Mouse (Mus musculus) brain, embryonic 14.5 days (tissue): ENCODE measurements at regions not wholly inside any gene's neighbourhood (a gene's known extent, or its start where the extent isn't known, plus 50 kb on each side); places are given as distances from the start of the nearest gene placed in this dataset.

Experiments
- CTCF ChIP-seq: fragments of 200-500 bp; IDR thresholded peaks from 2 replicates; pipeline ENCODE4 v1.5.1; 2012; ENCODE audit warnings: inconsistent platforms, mild to moderate bottlenecking, moderate library complexity, borderline replicate concordance; ENCODE audit not compliant: insufficient read depth, insufficient read length; ENCODE audit errors: extremely low read depth
- POLR2A ChIP-seq: fragments of 200-500 bp; IDR thresholded peaks from 2 replicates; pipeline ENCODE4 v1.6.1; 2012; ENCODE audit warnings: mild to moderate bottlenecking, inconsistent platforms, borderline replicate concordance; ENCODE audit not compliant: poor library complexity, insufficient read depth, insufficient read length, severe bottlenecking; ENCODE audit errors: extremely low read depth

DNA sequence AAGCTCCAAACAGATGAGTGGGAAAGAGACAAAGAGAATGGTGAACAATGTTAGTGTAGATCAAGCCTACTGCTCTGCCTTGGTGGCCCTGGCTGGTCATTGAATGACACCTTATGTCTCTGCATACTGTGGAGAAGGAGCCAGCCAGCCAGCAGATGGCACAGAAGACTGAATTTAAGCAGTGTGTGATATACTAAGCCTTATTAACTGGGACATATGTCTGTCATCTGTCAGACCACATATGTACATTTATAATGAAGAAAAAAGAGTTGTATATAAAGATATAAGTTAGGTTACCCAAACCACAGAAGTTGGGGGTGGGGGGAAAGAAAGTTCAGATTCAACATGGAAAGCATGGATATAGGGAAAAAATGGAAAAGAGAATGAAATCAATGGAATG lies 106.7 kb upstream of the Dpp10 start:
- no peak for TF ChIP-seq CTCF
- no peak for TF ChIP-seq POLR2A
